Mouse (Mus musculus) liver, adult (tissue): Measurements from ENCODE around the gene Syne1.

Experiments used
- GATA4 ChIP-seq: IDR thresholded peaks from 2 replicates; pipeline ENCODE4 v1.6.1; 2014; ENCODE audit warnings: mild to moderate bottlenecking, low read length; ENCODE audit not compliant: insufficient replicate concordance

The Syne1 gene

GRCm38 (mm10) chr10:5075724-5076123 is 475.6 kb downstream of the Syne1 start:
- TF ChIP-seq GATA4 = no peak

- TF ChIP-seq GATA4 = no peak
Measured at GRCm38 (mm10) chr10:5072054-5072453, 479.2 kb downstream of the Syne1 start.

GRCm38 (mm10) chr10:5070941-5071231 is 480.4 kb downstream of the Syne1 start:
- TF ChIP-seq GATA4 = no peak

GRCm38 (mm10) chr10:5070168-5070940 is 480.9 kb downstream of the Syne1 start:
- TF ChIP-seq GATA4 = no peak

- TF ChIP-seq GATA4 = no peak
Measured at GRCm38 (mm10) chr10:5068676-5069265, 482.5 kb downstream of the Syne1 start, which contains the start of gene Gm10097. TSS of gene Gm10097 (plus strand) at chr10:5069192.

GRCm38 (mm10) chr10:5067113-5067512 is 484.2 kb downstream of the Syne1 start:
- TF ChIP-seq GATA4 = no peak

GRCm38 (mm10) chr10:5059983-5060382 is 491.3 kb downstream of the Syne1 start:
- no peak for TF ChIP-seq GATA4

GRCm38 (mm10) chr10:5058876-5059275 is 492.4 kb downstream of the Syne1 start:
- no peak for TF ChIP-seq GATA4

- no peak for TF ChIP-seq GATA4
Measured at GRCm38 (mm10) chr10:5057661-5058060, 493.6 kb downstream of the Syne1 start.

GRCm38 (mm10) chr10:5056940-5057339 is 494.3 kb downstream of the Syne1 start:
- no peak for TF ChIP-seq GATA4

- TF ChIP-seq GATA4 = no peak
Measured at GRCm38 (mm10) chr10:5056243-5056735, 495.0 kb downstream of the Syne1 start.

GRCm38 (mm10) chr10:5045671-5046070 is 505.6 kb downstream of the Syne1 start:
- no peak for TF ChIP-seq GATA4

- no peak for TF ChIP-seq GATA4
Measured at GRCm38 (mm10) chr10:5045213-5045612, 506.1 kb downstream of the Syne1 start.

- no peak for TF ChIP-seq GATA4
Measured at GRCm38 (mm10) chr10:5044481-5044880, 506.8 kb downstream of the Syne1 start.

- TF ChIP-seq GATA4 = no peak
Measured at GRCm38 (mm10) chr10:5041254-5041653, 510.0 kb downstream of the Syne1 start.

- no peak for TF ChIP-seq GATA4
Measured at GRCm38 (mm10) chr10:5032192-5033048, 518.9 kb downstream of the Syne1 start.
